17 mouse cellular contexts compared by ENCODE assay signal in genomic region chrX:53087202-53087601, GRCm38 (mm10).
"Had no signal": no experiment of that assay in that cellular context is flagged by ENCODE, and none has a peak within 500 bp of the region (broad histone marks: within the 10 kb centered on the region; RNA-seq: fewer than 3 reads in every experiment).

No protein-coding gene starts in this region.

- H3K4me3 ChIP-seq: lung, embryonic 15.5 days; megakaryocyte, embryonic 14.5 days; midbrain, embryonic 13.5 days; midbrain, embryonic 15.5 days; neural tube, embryonic 12.5 days; stomach, embryonic 15.5 days had no signal

- H3K27ac ChIP-seq: lung, embryonic 15.5 days; macrophage; midbrain, embryonic 13.5 days; midbrain, embryonic 15.5 days; neural tube, embryonic 12.5 days; stomach, embryonic 15.5 days; stomach, postnatal 0 days had no signal

- H3K9ac ChIP-seq: lung, embryonic 15.5 days; midbrain, embryonic 13.5 days; midbrain, embryonic 15.5 days; neural tube, embryonic 12.5 days; stomach, embryonic 15.5 days had no signal

- H3K36me3 ChIP-seq: lung, embryonic 15.5 days; midbrain, embryonic 13.5 days; midbrain, embryonic 15.5 days; neural tube, embryonic 12.5 days; stomach, embryonic 15.5 days had no signal

- DNase-seq: lung, adult 2 months; lung, postnatal 14 days; lung, postnatal 36 days; right cerebral cortex, postnatal 14 days; thymus, adult 2 months; thymus, postnatal 25 days; thymus, postnatal 4 days had no signal

- H3K4me1 ChIP-seq: lung, embryonic 15.5 days; midbrain, embryonic 13.5 days; midbrain, embryonic 15.5 days; neural tube, embryonic 12.5 days; stomach, embryonic 15.5 days had no signal

- H3K27me3 ChIP-seq: lung, embryonic 15.5 days; midbrain, embryonic 13.5 days; midbrain, embryonic 15.5 days; neural tube, embryonic 12.5 days; stomach, embryonic 15.5 days had no signal

- H3K4me2 ChIP-seq: lung, embryonic 15.5 days; midbrain, embryonic 11.5 days; midbrain, embryonic 13.5 days; midbrain, embryonic 15.5 days; neural tube, embryonic 12.5 days; stomach, embryonic 15.5 days had no signal

- ATAC-seq: lung, postnatal 0 days; midbrain, embryonic 13.5 days; midbrain, embryonic 15.5 days had no signal

- H3K9me3 ChIP-seq: lung, embryonic 15.5 days; megakaryocyte, embryonic 14.5 days; midbrain, embryonic 13.5 days; midbrain, embryonic 15.5 days; neural tube, embryonic 12.5 days; stomach, embryonic 15.5 days had no signal
